ENCODE assay signal across 9 mouse cellular contexts in genomic region chr4:134098628-134099027, GRCm38 (mm10). TPM values are rescaled to one million over a fixed set of nuclear protein-coding genes. Genes with fewer than 3 reads are reported as not detected.
A peak's percentile ranks its signal among the peaks of the same experiment; 100 is the strongest.
DNase-seq lines count a peak whose midpoint lies in the region; TF ChIP-seq lines count a peak whose summit lies in the region.
"Had no signal": no experiment of that assay in that cellular context is flagged by ENCODE, and none has a peak within 500 bp of the region (broad histone marks: within the 10 kb centered on the region; RNA-seq: fewer than 3 reads in every experiment).

No protein-coding gene starts in this region.

- intact Hi-C loops in gastrocnemius, postnatal 14 days (cut with DNase I; ENCODE audit: low total_unique reads), result no loop called here

- DNase-seq in lung, adult 18-20 months, result peak; percentile 63 to 77
- no peak for DNase-seq in lung, adult 2 months
- peak; percentile 45 for DNase-seq in kidney, adult 9 months
- DNase-seq in thymus, postnatal 4 days, result peak; percentile 79
- no peak for DNase-seq in gastrocnemius, postnatal 14 days
- DNase-seq in layer of hippocampus, adult 8-10 months (ENCODE audit: low spot score in 2 of 2), result no peak

- no peak for TF ChIP-seq POLR2A in lung, adult 2 months (IDR thresholded peaks at IDR 0.05; ENCODE audit: borderline replicate concordance, extremely low read depth, low read depth, low read length)

- no peaks in the 10 kb centered on the region for H3K9me3 ChIP-seq in megakaryocyte, embryonic 14.5 days
- H3K9me3 ChIP-seq: forebrain, embryonic 12.5 days had no signal

- no peaks in the 10 kb centered on the region for H3K4me1 ChIP-seq in lung, adult 2 months (ENCODE audit: control insufficient read depth, insufficient read depth, low read length)
- peaks cover 80% of the 10 kb centered on the region for H3K4me1 ChIP-seq in megakaryocyte, embryonic 14.5 days

- peaks cover 1% of the 10 kb centered on the region for H3K36me3 ChIP-seq in megakaryocyte, embryonic 14.5 days (replicated peaks; ENCODE audit: low read length)
- H3K36me3 ChIP-seq: forebrain, embryonic 12.5 days had no signal

- WGBS in lung, adult 2 months, result 31% methylated on average over 8 of the region's 8 CpGs

- no peak overlapping the region for H3K4me3 ChIP-seq in lung, adult 2 months (replicated peaks; ENCODE audit: extremely low read depth, low read depth, low read length)
- peak overlapping the region; percentile 54 for H3K4me3 ChIP-seq in megakaryocyte, embryonic 14.5 days (replicated peaks)
- H3K4me3 ChIP-seq: forebrain, embryonic 12.5 days had no signal

- no peak for TF ChIP-seq CTCF in lung, adult 2 months (IDR thresholded peaks at IDR 0.05; ENCODE audit: insufficient read depth, low read length)

- H3K27me3 ChIP-seq in megakaryocyte, embryonic 14.5 days (replicated peaks), result no peaks in the 10 kb centered on the region
- H3K27me3 ChIP-seq: forebrain, embryonic 12.5 days had no signal

RNA-seq across cellular contexts. Expression of gene Ubxn11, which starts 3.7 kb away (rescaled TPM):
- 28.8 and 30.0 TPM in 2 replicates for polyA plus RNA-seq in lung, adult 2 months (2012; rRNA removed)
- 69.8 and 175 TPM in 2 replicates for polyA plus RNA-seq in megakaryocyte, embryonic 14.5 days (2012; ENCODE audit: insufficient read depth, low replicate concordance)
- total RNA-seq in gastrocnemius, postnatal 14 days (2021), result 1 to 10 TPM in 1 of 2 experiments, under 1 TPM in 1; 0.70 to 1.2 TPM
- total RNA-seq in layer of hippocampus, adult 8-10 months (2022), result 10 to 100 TPM; 34.7 to 39.5 (median 35.6) TPM

RNA-seq across cellular contexts. Expression of gene Cd52, which starts 3.7 kb away (rescaled TPM):
- polyA plus RNA-seq in lung, adult 2 months (2012; rRNA removed), result 52.8 and 76.5 TPM in 2 replicates
- 77.0 and 307 TPM in 2 replicates for polyA plus RNA-seq in megakaryocyte, embryonic 14.5 days (2012; ENCODE audit: insufficient read depth, low replicate concordance)
- 1 to 10 TPM in 1 of 2 experiments, under 1 TPM in 1; 0.51 to 1.7 TPM for total RNA-seq in gastrocnemius, postnatal 14 days (2021)
- 10 to 100 TPM in 2 of 4 experiments, 1 to 10 TPM in 2; 1.2 to 52.4 (median 18.2) TPM for total RNA-seq in layer of hippocampus, adult 8-10 months (2022)

RNA-seq across cellular contexts. Expression of gene Sh3bgrl3, which starts 30.0 kb away (rescaled TPM):
- polyA plus RNA-seq in lung, adult 2 months (2012; rRNA removed), result 654 and 703 TPM in 2 replicates
- 1,646 and 1,679 TPM in 2 replicates for polyA plus RNA-seq in megakaryocyte, embryonic 14.5 days (2012; ENCODE audit: insufficient read depth, low replicate concordance)
- total RNA-seq in gastrocnemius, postnatal 14 days (2021), result 10 to 100 TPM; 30.4 to 37.5 TPM
- 100 to 1,000 TPM; 185 to 289 (median 252) TPM for total RNA-seq in layer of hippocampus, adult 8-10 months (2022)

RNA-seq across cellular contexts. Expression of gene Crybg2, which starts 38.0 kb away (rescaled TPM):
- polyA plus RNA-seq in lung, adult 2 months (2012; rRNA removed), result 7.2 and 14.7 TPM in 2 replicates
- polyA plus RNA-seq in megakaryocyte, embryonic 14.5 days (2012; ENCODE audit: insufficient read depth, low replicate concordance), result not detected in 2 replicates
- not detected for total RNA-seq in gastrocnemius, postnatal 14 days (2021)
- 1 to 10 TPM in 3 of 4 experiments, under 1 TPM in 1; 0.54 to 6.4 (median 3.7) TPM for total RNA-seq in layer of hippocampus, adult 8-10 months (2022)

RNA-seq across cellular contexts. Expression of gene Zfp683, which starts 45.0 kb away (rescaled TPM):
- polyA plus RNA-seq in lung, adult 2 months (2012; rRNA removed), result 0.27 and 0.58 TPM in 2 replicates
- not detected in 2 replicates for polyA plus RNA-seq in megakaryocyte, embryonic 14.5 days (2012; ENCODE audit: insufficient read depth, low replicate concordance)
- not detected for total RNA-seq in gastrocnemius, postnatal 14 days (2021)
- not detected for total RNA-seq in layer of hippocampus, adult 8-10 months (2022)
- polyA plus RNA-seq: forebrain, embryonic 12.5 days; limb, embryonic 11.5 days had no signal

Comparison
In these comparisons a context has a peak if more than half of its experiments do, and no peak if none do; other contexts are left out.
1. DNase-seq: peak in lung, adult 18-20 months (2 of 2), kidney, adult 9 months (single experiment) and thymus, postnatal 4 days (single experiment); none in lung, adult 2 months (single experiment), gastrocnemius, postnatal 14 days (single experiment) and layer of hippocampus, adult 8-10 months (0 of 2).
2. RNA of gene Ubxn11, which starts 3.7 kb away (total RNA-seq): 34.7 to 39.5 TPM in layer of hippocampus, adult 8-10 months; 0.70 to 1.2 TPM in gastrocnemius, postnatal 14 days; every median in the first group is over 10 times any median in the second.
3. RNA of gene Sh3bgrl3, which starts 30.0 kb away (total RNA-seq): 185 to 289 TPM in layer of hippocampus, adult 8-10 months; 30.4 to 37.5 TPM in gastrocnemius, postnatal 14 days; every median in the first group is over 4 times any median in the second.